Mouse (Mus musculus): ENCODE data around the gene Hunk. TPM values are rescaled to one million over a fixed set of nuclear protein-coding genes. Genes with fewer than 3 reads are reported as not detected.

Hunk gene
- total and polyA plus RNA-seq, 3 experiments: 0.44 to 0.59 (median 0.53) TPM

DNA sequence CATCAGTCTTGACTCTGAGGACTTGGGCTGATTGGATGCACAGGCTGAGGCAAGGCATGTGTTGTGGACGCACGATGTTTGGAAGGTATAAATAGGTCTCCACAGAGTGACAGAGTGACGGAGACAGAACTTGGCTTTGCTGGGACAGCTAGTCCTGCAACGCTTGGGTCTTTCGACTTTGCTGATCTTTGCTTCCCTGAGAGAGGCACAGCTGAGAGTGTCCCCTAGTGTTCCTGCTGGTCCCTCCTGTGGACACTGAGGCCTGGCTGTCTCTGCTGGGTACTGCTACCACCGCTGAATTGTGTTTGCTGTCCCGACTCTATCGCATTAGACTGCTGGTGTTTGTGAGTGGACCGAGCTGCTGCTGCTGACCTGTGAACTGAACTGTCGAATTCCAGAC is 156.6 kb downstream of the Hunk start:
- intact Hi-C loops (cut with DNase I): loop anchor here (5.0 to 10.0 kb wide), 3 partner anchors 80 to 220 kb away; partner anchors contain the start of gene Hunk
- no peaks in the 10 kb centered on the region for H3K27me3 ChIP-seq (ENCODE audit: control insufficient read depth, insufficient read depth, low read length)
- no peak overlapping the region for H3K9ac ChIP-seq (ENCODE audit: low read depth, low read length)
- TF ChIP-seq CTCF (IDR thresholded peaks at IDR 0.05) (peak; percentile 46), POLR2A (IDR thresholded peaks at IDR 0.05; ENCODE audit: insufficient read depth, low read depth, low read length) (no peak)
- no peaks in the 10 kb centered on the region for H3K79me2 ChIP-seq (replicated peaks; ENCODE audit: control insufficient read depth, insufficient read depth, low read length)
- no peak overlapping the region for H3K4me3 ChIP-seq
- H3K36me3 ChIP-seq (ENCODE audit: control insufficient read depth, insufficient read depth, low read length): no peaks in the 10 kb centered on the region
- no peaks in the 10 kb centered on the region for H3K4me1 ChIP-seq (ENCODE audit: control insufficient read depth, insufficient read depth, low read length)
- WGBS: 53% methylated on average over 10 of the region's 10 CpGs
- peak in 1 of 2 experiments; percentile 7 for DNase-seq
- H3K27ac ChIP-seq: no peak overlapping the region

DNA sequence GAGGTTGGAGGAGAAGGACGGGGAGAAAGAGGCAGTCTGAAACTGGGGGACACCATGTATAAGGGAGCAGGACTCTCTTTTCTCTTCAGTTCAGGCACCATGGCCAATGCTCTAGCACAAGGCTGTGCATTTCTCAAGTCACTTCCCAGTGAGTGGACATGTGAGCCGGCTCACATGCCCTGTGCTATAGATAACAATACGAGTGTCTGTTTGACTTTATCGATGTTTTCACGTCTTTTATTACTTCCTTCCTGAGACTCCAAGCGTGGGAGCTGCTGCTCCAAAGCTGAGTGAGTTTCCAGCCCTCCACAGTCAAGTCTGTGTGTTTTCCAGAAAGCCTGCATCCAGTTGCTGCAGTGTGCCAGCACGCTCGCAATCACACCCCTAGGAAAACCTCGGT is 158.4 kb downstream of the Hunk start:
- TF ChIP-seq CTCF (IDR thresholded peaks at IDR 0.05) (no peak), EP300 (IDR thresholded peaks at IDR 0.05; ENCODE audit: insufficient read depth, low read depth, low read length) (no peak), POLR2A (IDR thresholded peaks at IDR 0.05; ENCODE audit: insufficient read depth, low read depth, low read length) (no peak)
- Histone ChIP-seq H3K4me3 (no peak overlapping the region), H3K9ac (ENCODE audit: low read depth, low read length) (no peak overlapping the region), H3K4me1 (ENCODE audit: control insufficient read depth, insufficient read depth, low read length) (no peaks in the 10 kb centered on the region), H3K27ac (no peak overlapping the region), H3K79me2 (replicated peaks; ENCODE audit: control insufficient read depth, insufficient read depth, low read length) (no peaks in the 10 kb centered on the region), H3K27me3 (ENCODE audit: control insufficient read depth, insufficient read depth, low read length) (no peaks in the 10 kb centered on the region), H3K36me3 (ENCODE audit: control insufficient read depth, insufficient read depth, low read length) (no peaks in the 10 kb centered on the region)
- no peak for DNase-seq
- WGBS: 27% methylated on average over 9 of the region's 9 CpGs
- intact Hi-C loops (cut with DNase I): loop anchor here (5.0 to 10.0 kb wide), 3 partner anchors 78 to 222 kb away; partner anchors contain the start of gene Hunk

DNA sequence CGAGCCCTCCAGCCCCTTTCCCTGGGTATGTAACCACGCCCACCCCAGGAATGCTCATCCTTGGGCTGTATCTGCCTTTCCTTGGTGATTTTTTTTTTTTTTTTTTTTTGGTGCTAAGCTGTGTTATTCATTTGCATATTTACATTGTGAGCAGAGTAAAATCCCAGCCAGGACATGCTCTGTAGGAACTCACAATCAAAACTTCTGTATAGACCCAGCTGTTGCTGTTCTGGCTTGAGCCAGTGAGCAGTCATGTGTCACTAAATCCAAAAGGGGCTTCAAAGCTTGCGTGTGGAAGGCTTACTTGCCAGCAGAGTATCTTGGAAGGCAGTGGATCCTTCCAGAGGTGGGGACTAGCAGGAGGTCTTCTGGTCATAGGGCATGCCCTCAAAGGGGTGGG is 159.7 kb downstream of the Hunk start:
- H3K79me2 ChIP-seq (replicated peaks; ENCODE audit: control insufficient read depth, insufficient read depth, low read length): no peaks in the 10 kb centered on the region
- DNase-seq: no peak
- H3K27me3 ChIP-seq (ENCODE audit: control insufficient read depth, insufficient read depth, low read length): no peaks in the 10 kb centered on the region
- H3K36me3 ChIP-seq (ENCODE audit: control insufficient read depth, insufficient read depth, low read length): no peaks in the 10 kb centered on the region
- WGBS: 67% methylated on average over 3 of the region's 3 CpGs
- no peak for TF ChIP-seq CTCF (IDR thresholded peaks at IDR 0.05)
- H3K4me1 ChIP-seq (ENCODE audit: control insufficient read depth, insufficient read depth, low read length): no peaks in the 10 kb centered on the region
- no peak overlapping the region for H3K9ac ChIP-seq (ENCODE audit: low read depth, low read length)
- H3K27ac ChIP-seq: no peak overlapping the region
- intact Hi-C loops (cut with DNase I): loop anchor here (10.0 kb wide), 1 partner anchor 161 kb away; the partner anchor contains the start of gene Hunk
- H3K4me3 ChIP-seq: no peak overlapping the region

GRCm38 (mm10) chr16:90546591-90546990 is 160.8 kb downstream of the Hunk start:
- Histone ChIP-seq H3K27ac (no peak overlapping the region), H3K36me3 (ENCODE audit: control insufficient read depth, insufficient read depth, low read length) (no peaks in the 10 kb centered on the region), H3K9ac (ENCODE audit: low read depth, low read length) (no peak overlapping the region), H3K4me3 (no peak overlapping the region), H3K27me3 (ENCODE audit: control insufficient read depth, insufficient read depth, low read length) (no peaks in the 10 kb centered on the region), H3K79me2 (replicated peaks; ENCODE audit: control insufficient read depth, insufficient read depth, low read length) (no peaks in the 10 kb centered on the region), H3K4me1 (ENCODE audit: control insufficient read depth, insufficient read depth, low read length) (no peaks in the 10 kb centered on the region)
- DNase-seq: no peak
- WGBS: 84% methylated on average over 3 of the region's 3 CpGs
- no peak for TF ChIP-seq POLR2A (IDR thresholded peaks at IDR 0.05; ENCODE audit: insufficient read depth, low read depth, low read length)
- intact Hi-C loops (cut with DNase I): loop anchor here (10.0 kb wide), 1 partner anchor 162 kb away; the partner anchor contains the start of gene Hunk

DNA sequence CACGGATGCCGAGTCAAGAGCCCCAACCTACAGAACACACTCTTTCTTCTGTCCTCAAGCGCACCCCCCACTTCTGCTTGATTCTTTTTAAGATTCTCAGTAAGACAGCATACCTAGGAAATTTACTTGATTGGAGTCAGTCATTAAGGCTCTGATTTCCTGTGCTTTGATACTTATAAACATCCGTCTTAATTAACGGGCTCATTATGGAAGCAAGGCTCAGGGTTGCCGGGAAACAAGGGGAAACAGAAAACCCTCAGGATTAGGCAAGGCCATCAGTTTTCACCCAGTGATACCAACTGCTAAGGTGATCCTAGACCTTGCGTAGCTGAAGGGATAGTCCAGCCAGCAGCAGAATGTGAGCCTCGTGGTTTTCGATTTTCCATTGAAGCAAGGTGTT is 162.2 kb downstream of the Hunk start:
- no peaks in the 10 kb centered on the region for H3K79me2 ChIP-seq (replicated peaks; ENCODE audit: control insufficient read depth, insufficient read depth, low read length)
- no peaks in the 10 kb centered on the region for H3K27me3 ChIP-seq (ENCODE audit: control insufficient read depth, insufficient read depth, low read length)
- no peak for DNase-seq
- 86% methylated on average over 9 of the region's 9 CpGs for WGBS
- H3K27ac ChIP-seq: no peak overlapping the region
- no peaks in the 10 kb centered on the region for H3K4me1 ChIP-seq (ENCODE audit: control insufficient read depth, insufficient read depth, low read length)
- H3K4me3 ChIP-seq: no peak overlapping the region
- TF ChIP-seq EP300 (IDR thresholded peaks at IDR 0.05; ENCODE audit: insufficient read depth, low read depth, low read length) (no peak), CTCF (IDR thresholded peaks at IDR 0.05) (no peak), POLR2A (IDR thresholded peaks at IDR 0.05; ENCODE audit: insufficient read depth, low read depth, low read length) (no peak)
- no peaks in the 10 kb centered on the region for H3K36me3 ChIP-seq (ENCODE audit: control insufficient read depth, insufficient read depth, low read length)
- H3K9ac ChIP-seq (ENCODE audit: low read depth, low read length): no peak overlapping the region
- intact Hi-C loops (cut with DNase I): loop anchor here (10.0 kb wide), 1 partner anchor 163 kb away; the partner anchor contains the start of gene Hunk

Other genes starting within 250 kb of the Hunk start
- 1 to 10 TPM; 4.4 to 7.9 TPM for gene Tiam1, start 242.2 kb upstream of the Hunk start, total RNA-seq (2021)
- gene Tiam1, start 242.2 kb upstream of the Hunk start, polyA plus RNA-seq (2012; rRNA removed): 2.3 and 2.5 TPM in 2 replicates
- gene Sod1, start 165.3 kb upstream of the Hunk start, total RNA-seq (2021): 100 to 1,000 TPM; 499 to 572 TPM
- gene Sod1, start 165.3 kb upstream of the Hunk start, polyA plus RNA-seq (2012; rRNA removed): 422 and 565 TPM in 2 replicates
- gene Scaf4, start 101.5 kb upstream of the Hunk start, total RNA-seq (2021): 10 to 100 TPM; 17.8 to 18.8 TPM
- 19.9 and 20.1 TPM in 2 replicates for gene Scaf4, start 101.5 kb upstream of the Hunk start, polyA plus RNA-seq (2012; rRNA removed)